Comparison of ENCODE assay signal across 22 mouse cellular contexts in genomic region chr10:11013653-11014052, GRCm38 (mm10).
"Had no signal": no experiment of that assay in that cellular context is flagged by ENCODE, and none has a peak within 500 bp of the region (broad histone marks: within the 10 kb centered on the region; RNA-seq: fewer than 3 reads in every experiment).

No protein-coding gene starts in this region.

- ATAC-seq: hindbrain, embryonic 16.5 days; hindbrain, postnatal 0 days; inflammation-experienced regulatory T-cells, adult 6 months; intestine, embryonic 15.5 days; intestine, embryonic 16.5 days; intestine, postnatal 0 days had no signal

- DNase-seq: heart, postnatal 10 days; heart, postnatal 14 days; heart, postnatal 36 days; heart, postnatal 4 days; kidney, adult 11 months; kidney, adult 18-20 months; kidney, adult 2 months; kidney, adult 8-10 months; kidney, adult 9 months; kidney, postnatal 10 days; kidney, postnatal 14 days; kidney, postnatal 25 days; kidney, postnatal 36 days; kidney, postnatal 4 days; layer of hippocampus, adult 9-11 months; layer of hippocampus, postnatal 36 days had no signal
